Mouse (Mus musculus): Measurements from ENCODE around the gene Stx4a.
A peak's percentile ranks its signal among the peaks of the same experiment; 100 is the strongest.
"Not testable (repeated sequence)": the region's sequence is repeated elsewhere in the genome, so short reads cannot be mapped to it uniquely, and the experiment has no call there.

Gene Stx4a

GRCm38 (mm10) chr7:127867641-127868040, 43.5 kb downstream of the Stx4a start:
- DNase-seq (ENCODE audit: low spot score), result no peak

DNA sequence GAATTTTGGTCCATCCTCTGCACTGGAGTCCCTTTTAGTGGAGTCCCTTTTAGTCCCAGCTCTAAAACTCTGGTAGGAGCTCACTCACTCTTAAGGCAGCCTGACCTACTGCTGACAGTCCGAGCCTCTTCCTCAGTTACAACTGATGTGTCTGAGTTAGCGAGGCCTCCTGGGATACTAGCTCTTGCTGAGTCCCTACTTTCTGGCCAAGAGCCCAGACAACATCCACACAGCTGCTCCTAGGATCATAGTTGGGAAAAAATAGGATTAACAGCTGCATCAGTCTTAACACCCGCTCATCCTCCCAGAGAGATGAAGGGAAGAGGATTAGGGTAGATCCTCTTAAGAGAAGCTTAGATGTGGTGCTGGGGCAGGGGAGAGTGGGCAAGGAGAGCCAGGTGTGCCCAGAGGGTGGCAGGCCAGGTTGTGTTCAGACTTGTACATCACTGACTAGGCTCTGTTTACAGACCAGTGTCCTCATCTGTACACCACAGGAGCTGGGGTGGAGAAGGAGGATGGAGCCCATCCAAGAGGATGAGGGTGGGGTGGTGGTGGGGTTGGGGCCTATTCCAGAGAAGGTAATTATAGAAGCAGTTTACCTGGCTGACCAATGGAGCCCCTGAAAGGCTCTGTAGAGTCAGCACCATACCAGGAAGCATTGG, 45.2 kb downstream of the Stx4a start:
- no peak for DNase-seq (ENCODE audit: low spot score)

DNA sequence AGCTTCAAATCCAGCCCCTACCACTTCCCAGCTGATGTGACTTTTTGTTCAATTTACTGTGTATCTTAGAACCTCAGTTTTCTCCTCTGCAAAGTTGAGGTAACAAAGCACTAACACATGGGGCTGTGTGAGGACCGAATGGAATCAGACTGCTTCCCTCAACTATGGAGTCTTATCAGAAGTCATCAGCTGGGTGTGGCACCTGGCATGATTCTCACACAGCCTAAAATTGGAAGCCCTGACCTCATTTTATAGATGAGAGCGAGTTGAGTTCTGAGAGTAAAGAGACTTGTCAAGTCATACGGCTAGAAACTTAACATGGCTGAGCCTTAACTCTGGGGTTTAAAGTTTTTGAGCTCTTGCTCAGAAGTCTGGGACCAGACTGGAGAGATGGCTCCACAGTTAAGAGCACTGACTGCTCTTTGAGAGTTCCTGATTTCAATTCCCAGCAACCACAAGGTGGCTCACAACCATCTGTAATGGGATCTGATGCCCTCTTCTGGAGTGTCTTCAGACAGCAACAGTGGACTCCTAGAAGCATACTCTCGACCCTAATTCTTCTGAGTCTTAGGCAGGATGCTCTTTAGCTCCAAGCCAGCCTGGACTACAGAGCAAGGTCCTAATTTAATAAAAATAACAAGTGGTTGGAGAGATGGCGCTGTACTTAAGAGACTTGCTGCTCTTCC, 46.2 kb downstream of the Stx4a start:
- no peak for DNase-seq (ENCODE audit: low spot score)

DNA sequence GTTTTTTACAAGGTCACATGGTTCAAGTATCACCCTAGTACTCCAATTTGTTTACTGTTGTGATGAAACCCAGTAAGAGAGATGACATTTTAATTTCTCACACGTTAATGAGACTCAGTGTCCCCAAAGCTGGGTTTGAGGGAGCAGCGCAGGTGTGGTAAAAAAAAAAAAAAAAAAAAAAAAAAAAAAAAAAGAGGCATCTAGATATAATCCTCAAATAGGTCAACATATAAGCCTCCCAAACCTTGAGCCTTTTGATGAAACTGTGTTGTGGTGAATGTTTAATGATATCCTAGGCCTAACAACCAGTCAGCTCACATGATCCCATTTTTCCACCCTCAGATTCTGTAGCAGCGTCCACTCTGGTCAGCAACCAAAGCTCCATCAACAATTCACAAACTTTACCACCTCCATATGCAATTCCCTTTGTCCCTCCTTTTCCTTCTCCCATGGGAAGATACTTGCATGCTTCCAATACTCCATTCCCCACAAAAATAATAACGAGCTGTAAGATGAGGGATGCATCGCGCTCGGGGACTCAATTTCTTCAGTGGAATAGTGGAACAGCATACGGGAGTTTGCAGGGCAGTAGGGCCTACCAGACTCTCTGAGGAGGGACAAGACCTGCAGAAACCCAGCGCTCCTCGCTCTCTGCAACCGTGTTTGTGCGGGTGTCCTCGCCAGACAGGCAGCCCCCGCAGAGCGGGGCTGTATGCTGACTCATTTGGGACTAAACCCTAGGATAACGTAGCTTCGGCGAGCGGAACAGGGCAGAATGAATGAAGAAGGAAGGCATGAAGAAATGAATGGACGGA, 50.9 kb downstream of the Stx4a start:
- DNase-seq (ENCODE audit: low spot score), result no peak

DNA sequence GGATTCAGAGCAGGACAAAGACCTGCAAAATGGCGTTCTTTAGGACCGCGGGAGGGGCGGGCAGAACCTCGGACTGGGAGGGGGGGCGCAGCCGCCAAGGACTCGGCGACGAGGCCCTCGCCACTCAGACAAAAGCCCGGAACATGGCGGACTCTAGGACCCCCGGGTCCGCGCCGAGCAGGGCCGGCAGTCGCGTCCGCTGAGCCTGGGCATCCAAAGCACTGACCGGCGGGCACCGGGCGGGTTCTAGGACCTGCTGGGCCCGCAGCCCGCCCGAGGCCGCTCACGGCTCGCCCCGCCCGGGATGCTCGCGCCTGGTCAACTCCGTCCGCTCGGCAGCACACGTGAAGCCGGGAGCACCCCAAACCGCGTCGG, 51.5 kb downstream of the Stx4a start:
- DNase-seq (ENCODE audit: low spot score), result peak; percentile 89

DNA sequence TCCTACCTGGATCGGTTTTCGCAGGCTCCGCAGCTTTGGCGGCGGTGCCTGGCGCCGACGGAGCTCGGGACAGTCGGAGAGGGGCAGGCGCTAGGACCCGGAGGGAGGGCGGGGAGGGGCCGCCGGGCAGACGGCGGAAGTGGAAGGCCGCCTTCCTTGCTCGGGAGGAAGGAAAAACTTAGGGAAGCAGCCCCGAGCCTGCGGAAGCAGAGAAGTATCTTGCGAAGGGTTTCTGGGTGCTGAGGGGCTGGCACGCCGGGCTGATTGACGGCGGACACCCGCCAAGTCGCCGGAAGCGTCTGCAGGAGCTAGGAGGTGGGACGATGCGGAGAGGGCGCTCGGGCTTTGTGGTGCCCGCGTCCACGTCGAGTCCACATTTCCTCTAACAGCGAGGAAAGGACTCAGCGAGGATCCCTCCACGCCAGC, 52.0 kb downstream of the Stx4a start, which contains the start of gene Zfp646:
Gene Zfp646, plus strand, starts transcription at position 181 of the 426 bp plus-strand sequence.
- peak; percentile 53 for DNase-seq (ENCODE audit: low spot score)

DNA sequence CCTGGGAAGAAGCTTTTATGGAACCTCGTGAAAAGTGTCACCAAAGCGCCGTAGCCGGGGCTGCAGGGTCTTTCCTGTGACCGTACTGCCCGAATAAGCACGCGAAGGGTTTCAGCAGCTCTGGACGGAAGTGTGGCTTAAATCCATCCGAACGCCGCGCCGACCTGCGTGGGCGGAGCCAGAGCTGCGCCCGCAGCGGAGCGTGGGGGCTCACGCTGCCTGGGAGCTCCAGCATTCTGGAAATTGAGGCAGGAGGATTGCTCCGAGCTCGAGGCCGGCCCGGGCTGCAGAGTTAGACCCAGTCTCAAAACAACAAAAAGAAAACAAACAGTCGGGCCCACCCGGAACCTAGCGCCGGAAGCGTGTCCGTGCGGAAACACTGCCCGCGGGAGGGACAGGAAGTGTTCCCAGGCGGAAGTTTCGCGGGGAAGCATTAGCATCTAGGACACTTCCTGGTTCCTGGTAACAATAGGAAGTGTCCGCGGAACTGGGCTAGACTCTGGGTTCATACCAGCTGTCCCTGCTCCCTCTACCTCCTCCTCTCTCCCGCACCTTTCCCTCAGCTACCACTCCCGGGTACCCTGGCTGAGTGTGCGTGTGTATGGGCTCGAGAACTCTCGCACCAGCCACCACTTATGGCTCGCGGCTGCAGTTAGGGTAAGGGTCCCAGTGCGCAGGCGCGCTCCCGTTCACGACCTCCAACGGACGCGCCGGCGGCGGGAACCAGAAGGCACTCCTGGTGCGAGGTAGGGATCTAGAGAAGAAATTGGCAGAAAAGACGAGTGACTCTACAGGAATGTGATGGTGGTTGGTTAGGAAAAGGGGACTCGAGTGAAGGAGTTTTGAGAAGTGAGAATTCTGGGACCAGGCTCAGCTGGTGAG, 52.6 kb downstream of the Stx4a start, which contains the start of gene Zfp668:
Gene Zfp668, minus strand, starts transcription at position 362 of the 882 bp plus-strand sequence.
- peak; percentile 83 for DNase-seq (ENCODE audit: low spot score)

- no peak for DNase-seq (ENCODE audit: low spot score)
These were observed 55.2 kb downstream of the Stx4a start for GRCm38 (mm10) chr7:127879301-127879700.

DNA sequence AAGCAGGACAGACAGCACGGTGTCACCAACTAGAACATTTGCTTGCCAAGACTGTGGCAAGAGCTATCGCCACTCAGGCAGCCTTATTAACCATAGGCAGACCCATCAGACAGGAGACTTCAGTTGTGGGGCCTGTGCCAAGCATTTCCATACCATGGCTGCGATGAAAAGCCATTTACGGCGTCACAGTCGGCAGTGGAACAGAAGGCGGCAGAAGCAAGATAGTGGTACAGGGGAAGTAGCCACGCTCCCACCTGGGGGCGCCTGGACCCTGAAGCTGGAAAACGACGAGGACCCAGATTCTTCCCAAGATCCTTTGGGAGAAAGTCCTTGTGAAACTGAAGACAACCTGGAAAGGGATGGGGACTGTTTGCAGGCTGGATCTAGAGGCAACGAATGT, 56.3 kb downstream of the Stx4a start:
- no peak for DNase-seq (ENCODE audit: low spot score)

DNA sequence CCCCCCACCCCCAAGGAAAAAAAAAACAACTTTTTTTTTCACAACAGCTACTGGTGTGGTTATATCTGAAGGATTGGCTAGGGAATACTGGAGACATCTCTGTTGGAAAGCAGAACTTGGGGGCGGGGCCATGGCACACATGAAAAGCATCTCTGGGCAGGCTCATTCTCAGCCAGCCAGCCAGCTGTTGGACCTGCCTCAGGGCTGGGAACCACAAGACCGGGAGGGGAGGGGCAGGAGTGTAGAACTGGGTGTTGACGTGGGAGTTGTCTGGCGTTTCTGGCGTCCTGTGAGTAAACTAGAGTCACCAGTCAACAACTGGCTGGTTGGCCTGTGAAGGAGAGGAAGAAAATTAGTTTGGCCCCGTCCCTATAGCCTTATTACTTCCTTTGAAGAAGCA, 61.9 kb downstream of the Stx4a start:
- no peak for DNase-seq (ENCODE audit: low spot score)

DNA sequence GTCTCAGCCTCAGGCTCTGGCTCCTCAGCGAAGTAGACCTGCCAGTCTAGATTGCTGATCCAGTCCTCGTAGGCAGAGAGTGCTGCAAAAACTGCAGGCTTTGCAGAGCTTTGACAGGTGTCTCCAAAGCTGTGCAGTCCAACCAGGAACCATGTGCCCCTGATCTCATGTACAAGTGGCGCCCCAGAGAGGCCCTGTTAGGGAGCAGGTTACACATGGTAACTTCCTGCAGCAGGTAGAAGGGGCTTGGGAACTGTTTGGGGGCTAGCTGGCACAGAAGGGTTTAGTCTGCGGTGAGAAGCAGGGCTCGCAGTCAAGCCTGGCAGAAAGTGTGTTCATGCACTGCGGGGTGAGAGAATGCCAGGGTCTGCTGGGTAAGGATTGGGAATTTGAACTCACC, 62.5 kb downstream of the Stx4a start:
- no peak for DNase-seq (ENCODE audit: low spot score)

DNA sequence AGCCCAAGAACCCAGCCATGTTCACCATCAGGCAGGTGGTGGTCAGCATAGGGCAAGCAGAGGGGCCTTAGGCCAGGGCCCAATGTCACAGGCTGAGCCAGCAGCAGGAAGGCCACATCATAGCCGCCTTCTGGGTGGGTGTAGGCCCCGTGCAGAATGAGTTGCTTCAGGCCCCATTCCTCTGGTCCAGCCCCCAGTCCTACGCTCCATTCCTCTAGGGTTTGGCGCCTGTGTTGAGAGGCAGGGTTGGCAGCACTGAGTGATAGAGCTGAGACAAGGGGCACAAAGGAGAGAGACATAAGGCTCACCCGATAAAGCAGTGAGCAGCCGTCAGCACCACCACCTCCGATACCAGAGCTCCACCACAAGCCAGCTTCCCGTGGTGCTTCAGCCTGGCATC, 63.1 kb downstream of the Stx4a start:
- no peak for DNase-seq (ENCODE audit: low spot score)

- DNase-seq (ENCODE audit: low spot score), result no peak
These were observed 63.7 kb downstream of the Stx4a start for GRCm38 (mm10) chr7:127887781-127888180.

DNA sequence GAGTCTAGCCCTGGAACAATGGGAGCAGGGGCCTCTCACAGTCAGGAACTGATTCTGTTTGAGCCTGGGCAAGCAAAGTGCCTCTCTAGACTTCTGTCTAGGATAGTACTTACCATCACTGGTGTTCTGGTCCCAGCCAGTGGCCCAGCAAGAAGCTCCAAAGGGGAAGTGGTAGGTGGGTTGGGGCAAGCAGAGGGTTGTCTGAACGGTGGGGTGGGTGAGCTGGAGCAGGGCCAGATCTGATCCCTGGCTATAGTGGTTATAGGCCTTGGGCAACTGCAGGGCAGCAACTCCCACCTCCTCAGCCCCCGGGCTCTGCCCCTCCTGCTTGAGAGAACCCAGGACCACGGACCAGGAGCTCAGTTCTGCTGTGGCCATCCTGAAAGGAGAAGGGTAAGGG, 64.7 kb downstream of the Stx4a start:
- DNase-seq (ENCODE audit: low spot score), result no peak

DNA sequence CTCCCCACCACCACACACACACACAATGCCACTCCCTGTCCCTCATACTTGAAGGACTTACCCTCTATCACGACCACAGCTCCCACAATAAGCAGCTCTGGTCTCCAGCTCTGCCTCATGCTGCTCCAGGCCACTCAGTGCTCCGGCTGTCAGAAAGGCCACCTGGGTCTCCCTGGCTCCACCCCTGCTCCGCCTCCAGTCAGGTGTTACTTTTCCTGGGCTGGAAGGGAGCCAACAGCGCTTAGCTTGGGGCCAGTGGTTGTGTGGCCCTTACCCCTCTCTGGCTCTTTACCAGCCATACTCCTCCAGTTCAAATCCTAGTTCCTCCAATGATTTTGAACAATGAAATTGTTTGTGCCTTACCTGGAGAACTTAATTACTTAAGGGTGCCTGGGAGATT, 66.7 kb downstream of the Stx4a start, which contains the start of gene Prss53:
Gene Prss53, minus strand, starts transcription at position 173 of the 400 bp plus-strand sequence.
- no peak for DNase-seq (ENCODE audit: low spot score)

- no peak for DNase-seq (ENCODE audit: low spot score)
These were observed 70.4 kb downstream of the Stx4a start for GRCm38 (mm10) chr7:127894480-127894879.

DNA sequence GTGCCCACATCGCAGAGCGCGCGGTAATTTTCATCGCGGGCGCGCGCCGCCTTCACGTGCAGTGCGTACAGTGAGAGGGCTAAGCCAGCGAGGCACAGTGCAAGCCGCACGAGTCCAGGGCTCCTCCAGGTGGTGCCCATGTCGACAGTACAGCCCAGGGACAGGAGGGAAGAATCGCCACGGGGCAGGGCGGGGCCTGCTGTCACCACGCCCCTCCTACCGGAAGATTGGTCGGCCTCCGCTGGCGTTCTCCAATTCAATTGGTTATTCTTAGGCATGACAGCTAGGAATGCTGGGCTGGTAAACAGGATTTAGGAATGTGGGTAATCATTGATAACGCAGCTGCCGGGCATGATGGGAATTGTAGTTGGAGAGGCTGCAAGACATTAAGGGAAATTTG, 71.3 kb downstream of the Stx4a start, which contains the start of the genes Gm21974 and Vkorc1:
Gene Gm21974, minus strand, starts transcription at position 13 of the 400 bp plus-strand sequence.
Gene Vkorc1, minus strand, starts transcription at position 176 of the 400 bp plus-strand sequence.
- DNase-seq (ENCODE audit: low spot score), result peak; percentile 94

DNA sequence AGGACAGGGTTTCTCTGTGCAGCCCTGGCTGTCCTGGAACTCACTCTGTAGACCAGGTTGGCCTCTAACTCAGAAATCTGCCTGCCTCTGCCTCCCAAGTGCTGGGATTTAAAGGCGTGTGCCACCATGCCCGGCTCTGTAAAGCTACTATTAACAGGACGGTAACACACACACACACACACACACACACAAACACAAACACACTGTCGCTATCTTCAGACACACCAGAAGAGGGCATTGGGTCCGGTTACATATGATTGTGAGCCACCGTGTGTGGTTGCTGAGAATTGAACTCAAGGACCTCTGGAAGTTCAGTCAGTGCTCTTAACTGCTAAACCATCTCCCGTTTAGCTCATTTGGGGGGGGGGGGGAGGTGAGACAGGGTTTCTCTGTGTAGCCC, 71.8 kb downstream of the Stx4a start:
- DNase-seq (ENCODE audit: low spot score), result not testable (repeated sequence)

DNA sequence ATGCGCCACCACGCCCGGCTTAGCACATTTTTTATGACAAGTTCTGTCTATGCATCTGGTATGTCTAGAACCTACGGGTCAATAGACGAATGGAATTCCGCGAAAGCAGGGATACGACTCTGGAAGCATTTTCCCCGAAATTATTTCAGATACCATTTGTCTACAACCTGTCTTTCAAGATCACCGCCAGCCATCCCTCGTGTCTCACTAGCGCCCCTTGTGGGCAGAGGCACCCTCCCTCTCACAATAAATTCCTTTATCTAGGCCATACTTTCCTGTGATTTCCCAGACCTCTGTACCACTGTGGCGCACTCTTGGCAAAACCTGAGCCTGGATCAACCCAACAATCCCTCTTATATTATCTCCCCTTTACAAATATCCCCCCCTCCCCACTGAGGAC, 72.3 kb downstream of the Stx4a start:
- no peak for DNase-seq (ENCODE audit: low spot score)

DNA sequence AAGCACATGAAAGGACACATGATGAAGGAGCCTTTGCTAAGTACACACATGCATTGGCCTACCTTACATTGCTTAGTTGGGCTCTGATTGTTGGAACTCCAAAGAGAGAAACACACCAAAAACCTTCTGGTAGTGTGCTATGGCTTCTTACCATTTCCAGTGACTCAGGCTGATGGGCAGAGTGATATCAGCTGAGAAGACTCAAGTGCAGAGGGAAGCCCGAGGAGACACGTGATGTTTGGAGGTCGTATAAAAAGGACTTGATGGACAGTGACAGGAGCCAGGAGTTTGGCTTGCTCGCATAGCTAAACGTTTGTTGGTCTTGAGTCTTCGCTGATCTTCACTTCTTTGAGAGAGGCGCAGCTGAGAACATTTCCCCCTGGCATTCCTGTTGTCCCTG, 73.4 kb downstream of the Stx4a start:
- DNase-seq (ENCODE audit: low spot score), result no peak

DNA sequence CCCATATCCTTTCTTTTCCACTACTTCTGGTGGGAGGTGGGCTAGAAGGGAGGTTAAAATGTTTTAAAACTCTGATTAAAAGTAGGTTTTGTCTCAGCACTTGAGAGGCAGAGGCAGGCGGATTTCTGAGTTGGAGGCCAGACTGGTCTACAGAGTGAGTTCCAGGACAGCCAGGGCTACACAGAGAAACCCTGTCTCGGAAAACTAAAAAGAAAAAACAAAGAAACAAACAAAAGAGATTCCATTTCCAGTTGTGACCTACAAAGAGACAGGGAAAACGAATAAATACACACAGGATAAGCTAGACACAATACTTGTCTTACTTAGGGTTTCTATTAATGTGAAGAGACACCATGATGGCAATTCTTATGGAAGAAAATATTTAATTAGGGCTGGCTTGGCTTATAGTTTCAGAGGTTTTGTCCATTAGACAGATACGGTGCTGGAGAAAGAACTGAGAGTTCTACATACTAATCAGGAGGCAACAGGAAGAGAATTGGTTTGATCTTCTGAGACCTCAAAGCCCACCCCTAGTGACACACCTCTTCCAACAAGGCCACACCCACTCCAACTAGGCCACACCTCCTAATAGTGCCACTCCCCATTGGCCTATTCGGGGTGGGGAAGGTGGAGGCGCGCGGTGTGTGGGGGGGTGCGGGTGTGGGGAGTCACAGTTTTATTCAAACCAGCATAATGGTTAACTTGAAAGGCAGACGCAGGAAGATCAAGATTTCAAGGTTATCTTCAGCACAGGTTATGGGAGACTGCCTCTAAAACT, 74.3 kb downstream of the Stx4a start:
- no peak for DNase-seq (ENCODE audit: low spot score)
